Mouse (Mus musculus): ENCODE results near the gene Elavl3. TPM values are rescaled to one million over a fixed set of nuclear protein-coding genes. Genes with fewer than 3 reads are reported as not detected.

The Elavl3 gene
- polyA plus RNA-seq, 1 experiment from 2014 or later, result 66.4 TPM

DNA sequence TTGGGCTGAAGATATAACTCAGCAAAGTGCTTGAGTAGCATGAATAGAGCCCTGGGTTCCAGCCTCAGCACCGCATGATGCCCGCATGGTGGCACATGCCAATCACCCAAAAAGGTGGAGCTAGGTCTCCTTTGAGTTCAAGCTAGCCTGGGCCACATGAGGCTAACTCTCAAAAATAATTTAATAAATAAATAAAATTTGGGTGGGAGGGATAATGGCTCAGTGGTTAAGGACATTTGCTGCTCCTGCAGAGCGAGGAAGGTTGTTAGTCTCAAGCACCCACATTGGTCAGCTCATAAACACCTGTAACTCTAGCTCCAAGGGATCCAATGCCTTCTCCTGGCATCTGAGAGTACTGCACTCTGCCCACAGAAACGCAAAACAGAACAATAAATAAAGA, 50.2 kb downstream of the Elavl3 start:
- H3K4me3 ChIP-seq, result no peak overlapping the region
- no peak overlapping the region for H3K27ac ChIP-seq

GRCm38 (mm10) chr9:22000296-22000695, 51.5 kb downstream of the Elavl3 start:
- Histone ChIP-seq H3K27ac (no peak overlapping the region), H3K36me3 (ENCODE audit: poor library complexity, severe bottlenecking) (peaks cover 15% of the 10 kb centered on the region), H3K4me2 (no peak overlapping the region), H3K9me3 (replicated peaks) (no peaks in the 10 kb centered on the region), H3K9ac (no peak overlapping the region), H3K4me1 (peaks cover 29% of the 10 kb centered on the region), H3K4me3 (no peak overlapping the region), H3K27me3 (no peaks in the 10 kb centered on the region)
- 93% methylated on average over 6 of the region's 6 CpGs for WGBS
- no peak for ATAC-seq

More for the DNA sequence above, 50.2 kb downstream of the Elavl3 start:
- Histone ChIP-seq H3K27me3 (no peaks in the 10 kb centered on the region), H3K4me2 (peak overlapping the region; percentile 62), H3K4me1 (peaks cover 37% of the 10 kb centered on the region), H3K9me3 (replicated peaks) (no peaks in the 10 kb centered on the region), H3K36me3 (ENCODE audit: poor library complexity, severe bottlenecking) (peaks cover 29% of the 10 kb centered on the region), H3K9ac (no peak overlapping the region)
- 86% methylated on average over 4 of the region's 4 CpGs for WGBS
- ATAC-seq, result no peak

GRCm38 (mm10) chr9:21996178-21996867, 55.5 kb downstream of the Elavl3 start:
- H3K9me3 ChIP-seq (replicated peaks), result no peaks in the 10 kb centered on the region
- H3K4me3 ChIP-seq, result no peak overlapping the region
- peaks cover 12% of the 10 kb centered on the region for H3K27me3 ChIP-seq
- no peaks in the 10 kb centered on the region for H3K4me1 ChIP-seq
- 92% methylated on average over 3 of the region's 3 CpGs for WGBS
- ATAC-seq, result no peak
- no peak overlapping the region for H3K4me2 ChIP-seq
- H3K36me3 ChIP-seq (ENCODE audit: poor library complexity, severe bottlenecking), result no peaks in the 10 kb centered on the region
- no peak overlapping the region for H3K27ac ChIP-seq
- no peak overlapping the region for H3K9ac ChIP-seq

- no peak overlapping the region for H3K9ac ChIP-seq
- 84% methylated on average over 4 of the region's 4 CpGs for WGBS
- H3K9me3 ChIP-seq (replicated peaks), result no peaks in the 10 kb centered on the region
- peaks cover 22% of the 10 kb centered on the region for H3K4me1 ChIP-seq
- no peak overlapping the region for H3K4me2 ChIP-seq
- H3K27me3 ChIP-seq, result peaks cover 53% of the 10 kb centered on the region
- H3K36me3 ChIP-seq (ENCODE audit: poor library complexity, severe bottlenecking), result no peaks in the 10 kb centered on the region
- ATAC-seq, result no peak
- no peak overlapping the region for H3K4me3 ChIP-seq
- no peak overlapping the region for H3K27ac ChIP-seq
These were observed 59.6 kb downstream of the Elavl3 start for GRCm38 (mm10) chr9:21992227-21992626.

DNA sequence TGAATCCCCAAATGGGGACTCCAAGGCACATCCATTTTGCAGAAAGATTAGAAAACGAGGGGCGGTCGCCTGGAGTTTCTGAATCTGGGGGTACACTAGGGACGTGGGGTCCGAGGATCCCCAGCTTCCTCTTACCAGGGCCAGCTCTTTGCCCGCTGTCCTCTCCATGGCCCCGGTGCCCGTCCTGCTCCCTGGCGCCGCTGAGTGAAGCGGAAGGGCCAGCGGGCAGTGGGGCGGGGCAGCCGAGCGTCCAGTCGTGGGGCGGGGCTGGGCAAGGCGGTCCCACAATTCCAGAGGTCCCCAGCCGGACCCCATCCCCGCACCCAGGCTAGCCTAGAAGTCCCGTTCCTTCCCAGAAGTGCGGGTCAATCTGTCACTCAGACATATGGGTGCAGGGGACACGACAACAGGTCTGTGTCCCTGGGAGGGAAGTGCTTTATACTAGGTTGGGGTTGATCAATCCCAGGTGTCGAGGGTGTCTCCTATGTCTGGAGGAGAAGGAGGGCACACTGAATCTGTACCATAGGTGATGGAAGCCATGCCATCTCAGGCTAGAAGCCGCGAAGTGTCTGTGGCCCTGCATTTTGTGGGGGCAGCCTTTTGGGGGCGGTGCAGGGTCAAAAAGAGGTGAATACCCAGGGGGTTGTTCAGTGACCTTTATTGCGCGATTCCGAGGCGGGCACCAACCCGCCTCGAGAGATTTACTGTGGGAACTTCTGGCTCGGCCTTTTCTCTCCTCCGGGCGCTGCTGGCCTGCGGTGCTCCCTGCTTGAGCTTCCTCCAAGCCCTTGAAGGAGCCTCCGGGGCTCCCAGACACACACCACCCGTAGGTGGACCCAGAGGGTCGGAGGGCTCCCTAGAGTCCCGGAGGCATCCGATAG, 62.4 kb downstream of the Elavl3 start, which contains the start of gene Rgl3:
Gene Rgl3, minus strand, starts transcription at position 217 of the 881 bp plus-strand sequence.
- Histone ChIP-seq H3K27ac (no peak within 1 kb of the TSS), H3K4me3 (peak within 1 kb of the TSS; percentile 39), H3K4me2 (peak within 1 kb of the TSS; percentile 59), H3K4me1 (peaks cover 22% of the 10 kb centered on the region), H3K9me3 (replicated peaks) (no peaks in the 10 kb centered on the region), H3K36me3 (ENCODE audit: poor library complexity, severe bottlenecking) (no peaks in the 10 kb centered on the region), H3K27me3 (peaks cover 71% of the 10 kb centered on the region), H3K9ac (peak within 1 kb of the TSS; percentile 53)
- 1% methylated on average over 42 of the region's 42 CpGs for WGBS
- peak; percentile 50; the same call in 1 of the 2 replicates for ATAC-seq

DNA sequence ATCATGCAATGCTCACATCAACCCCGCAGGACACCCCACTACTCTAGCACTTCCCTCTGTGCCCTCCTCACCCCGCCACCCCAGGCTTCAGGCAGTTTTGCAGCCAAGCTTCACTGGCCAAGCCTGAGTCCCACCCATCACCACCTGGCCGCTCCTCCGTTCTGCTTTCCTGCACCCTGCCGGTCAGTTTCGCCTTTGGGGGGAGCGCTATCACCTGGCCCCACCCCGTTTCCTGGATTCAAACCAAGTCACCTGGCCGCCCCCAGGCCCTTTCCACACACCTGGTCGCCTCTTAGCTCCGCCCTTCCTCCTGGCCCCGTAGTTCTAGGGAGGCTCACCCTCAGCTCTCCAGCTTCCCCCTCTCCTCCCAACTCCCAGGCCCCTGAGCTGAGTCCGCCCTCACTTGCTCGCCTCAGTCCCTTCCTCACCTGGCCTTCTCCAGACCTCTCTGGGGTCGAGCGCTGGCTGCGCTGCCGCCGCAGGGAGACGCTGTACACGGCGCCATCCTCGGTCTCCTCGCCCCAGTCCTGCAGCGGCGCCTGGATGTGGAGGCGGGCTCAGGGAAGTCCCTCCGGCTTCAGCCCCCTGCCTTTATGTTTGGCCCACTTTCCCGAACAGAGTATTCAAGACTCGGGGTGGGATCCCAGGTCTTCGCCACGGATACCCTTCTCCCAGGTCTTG, 63.3 kb downstream of the Elavl3 start:
- Histone ChIP-seq H3K9ac (peak overlapping the region; percentile 53), H3K9me3 (replicated peaks) (no peaks in the 10 kb centered on the region), H3K27me3 (peaks cover 75% of the 10 kb centered on the region), H3K4me3 (peak overlapping the region; percentile 39), H3K4me1 (peaks cover 22% of the 10 kb centered on the region), H3K4me2 (peak overlapping the region; percentile 59), H3K27ac (no peak overlapping the region), H3K36me3 (ENCODE audit: poor library complexity, severe bottlenecking) (no peaks in the 10 kb centered on the region)
- ATAC-seq, result peak; percentile 53; the same call in 1 of the 2 replicates
- WGBS, result 1% methylated on average over 32 of the region's 32 CpGs

- H3K4me2 ChIP-seq, result peak overlapping the region; percentile 59
- peak overlapping the region; percentile 39; the same call in 1 of the 2 replicates for H3K4me3 ChIP-seq
- H3K9me3 ChIP-seq (replicated peaks), result no peaks in the 10 kb centered on the region
- peaks cover 81% of the 10 kb centered on the region for H3K27me3 ChIP-seq
- H3K4me1 ChIP-seq, result peaks cover 22% of the 10 kb centered on the region
- H3K27ac ChIP-seq, result no peak overlapping the region
- no peaks in the 10 kb centered on the region for H3K36me3 ChIP-seq (ENCODE audit: poor library complexity, severe bottlenecking)
- H3K9ac ChIP-seq, result no peak overlapping the region
- no peak for ATAC-seq
- 9% methylated on average over 36 of the region's 36 CpGs for WGBS
These were observed 64.1 kb downstream of the Elavl3 start for GRCm38 (mm10) chr9:21987592-21988342.

GRCm38 (mm10) chr9:21983911-21984310, 67.9 kb downstream of the Elavl3 start:
- Histone ChIP-seq H3K4me3 (no peak overlapping the region), H3K9me3 (replicated peaks) (no peaks in the 10 kb centered on the region), H3K27ac (no peak overlapping the region), H3K4me1 (peaks cover 12% of the 10 kb centered on the region), H3K27me3 (peaks cover 45% of the 10 kb centered on the region), H3K36me3 (ENCODE audit: poor library complexity, severe bottlenecking) (no peaks in the 10 kb centered on the region), H3K4me2 (no peak overlapping the region), H3K9ac (no peak overlapping the region)
- no peak for ATAC-seq
- 5% methylated on average over 3 of the region's 3 CpGs for WGBS

DNA sequence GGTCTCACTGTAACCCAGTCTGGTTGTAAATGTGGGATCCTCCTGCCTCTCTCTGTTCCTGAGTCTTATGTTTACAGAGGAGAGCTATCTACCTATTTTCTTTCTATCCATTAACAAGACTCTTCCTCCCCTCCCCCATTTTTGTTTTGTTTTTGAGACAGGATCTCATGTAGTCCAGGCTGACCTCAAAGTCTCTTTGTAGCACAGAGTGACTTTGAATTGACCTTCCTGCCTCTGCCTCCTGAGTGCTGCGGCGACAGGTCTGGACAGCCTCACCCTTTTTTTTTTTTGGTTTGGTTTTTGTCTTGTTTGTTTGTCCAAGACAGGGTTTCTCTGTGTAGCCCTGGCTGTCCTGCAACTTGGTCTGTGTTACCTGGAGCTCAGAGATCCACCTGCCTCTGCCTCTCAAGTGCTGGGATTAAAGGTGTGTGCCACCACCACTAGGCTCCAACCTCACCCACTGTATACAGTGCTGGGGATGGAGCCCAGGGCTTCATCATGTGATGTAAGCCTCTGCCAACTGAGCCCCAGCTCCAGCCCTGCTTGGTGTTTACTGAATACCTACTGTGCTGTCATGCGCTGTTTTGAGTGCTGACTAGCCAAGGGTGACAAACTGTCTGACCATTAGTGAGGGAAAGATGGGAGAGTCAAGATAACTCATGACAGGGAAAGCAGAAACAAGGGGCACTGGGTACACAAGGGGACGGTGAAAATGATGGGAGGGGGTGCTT, 73.3 kb downstream of the Elavl3 start:
- H3K9me3 ChIP-seq (replicated peaks), result no peaks in the 10 kb centered on the region
- H3K9ac ChIP-seq, result no peak overlapping the region
- 0 out of 2 replicates have a peak, but pooled peaks cover 6% of the 10 kb centered on the region for H3K27me3 ChIP-seq
- 0 out of 2 replicates have a peak, but pooled peaks cover 7% of the 10 kb centered on the region for H3K4me1 ChIP-seq
- no peak overlapping the region for H3K4me3 ChIP-seq
- no peak overlapping the region for H3K4me2 ChIP-seq
- 93% methylated on average over 4 of the region's 4 CpGs for WGBS
- H3K27ac ChIP-seq, result no peak overlapping the region
- ATAC-seq, result no peak
- H3K36me3 ChIP-seq (ENCODE audit: poor library complexity, severe bottlenecking), result no peaks in the 10 kb centered on the region

DNA sequence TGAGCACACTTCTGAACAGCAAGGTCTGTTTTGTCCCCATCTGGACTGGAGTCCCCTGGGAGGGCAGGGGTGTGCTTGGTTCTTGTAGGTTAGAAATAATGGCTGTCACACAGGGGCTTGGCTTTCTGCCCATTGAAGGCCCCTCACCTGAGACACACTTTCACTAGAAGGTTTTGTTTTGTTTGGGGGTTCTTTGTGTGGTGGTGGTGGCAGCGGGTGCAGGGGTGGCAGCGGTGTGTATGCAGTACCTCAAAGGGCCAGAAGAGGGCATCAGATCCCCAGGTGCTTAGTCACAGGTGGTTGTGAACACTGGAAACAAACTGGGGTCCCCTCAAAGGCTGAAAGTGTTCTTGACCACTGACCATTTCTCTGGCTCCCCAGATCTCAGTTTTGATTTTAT, 73.9 kb downstream of the Elavl3 start:
- Histone ChIP-seq H3K9me3 (replicated peaks) (no peaks in the 10 kb centered on the region), H3K27ac (no peak overlapping the region), H3K9ac (no peak overlapping the region), H3K4me2 (no peak overlapping the region), H3K27me3 (0 out of 2 replicates have a peak, but pooled peaks cover 2% of the 10 kb centered on the region), H3K36me3 (ENCODE audit: poor library complexity, severe bottlenecking) (no peaks in the 10 kb centered on the region), H3K4me3 (no peak overlapping the region), H3K4me1 (0 out of 2 replicates have a peak, but pooled peaks cover 7% of the 10 kb centered on the region)
- ATAC-seq, result no peak
- 28% methylated on average over 2 of the region's 2 CpGs for WGBS

- WGBS, result 85% methylated on average over 5 of the region's 5 CpGs
- H3K27ac ChIP-seq, result peak overlapping the region; percentile 25; the same call in 1 of the 2 replicates
- no peak overlapping the region for H3K4me2 ChIP-seq
- ATAC-seq, result no peak
- H3K4me3 ChIP-seq, result no peak overlapping the region
- 0 out of 2 replicates have a peak, but pooled peaks cover 7% of the 10 kb centered on the region for H3K4me1 ChIP-seq
- no peaks in the 10 kb centered on the region for H3K9me3 ChIP-seq (replicated peaks)
- H3K36me3 ChIP-seq (ENCODE audit: poor library complexity, severe bottlenecking), result no peaks in the 10 kb centered on the region
- no peak overlapping the region for H3K9ac ChIP-seq
- no peaks in the 10 kb centered on the region for H3K27me3 ChIP-seq
These were observed 74.5 kb downstream of the Elavl3 start for GRCm38 (mm10) chr9:21977331-21977730.
